Mouse (Mus musculus) ovary, postnatal 14 days (tissue): ENCODE data around the gene Mustn1.

Source experiments
- DNase-seq: peaks from one replicate; pipeline ENCODE4 v3.0.0; 2022; ENCODE audit warnings: low spot score

Mustn1 gene

DNA sequence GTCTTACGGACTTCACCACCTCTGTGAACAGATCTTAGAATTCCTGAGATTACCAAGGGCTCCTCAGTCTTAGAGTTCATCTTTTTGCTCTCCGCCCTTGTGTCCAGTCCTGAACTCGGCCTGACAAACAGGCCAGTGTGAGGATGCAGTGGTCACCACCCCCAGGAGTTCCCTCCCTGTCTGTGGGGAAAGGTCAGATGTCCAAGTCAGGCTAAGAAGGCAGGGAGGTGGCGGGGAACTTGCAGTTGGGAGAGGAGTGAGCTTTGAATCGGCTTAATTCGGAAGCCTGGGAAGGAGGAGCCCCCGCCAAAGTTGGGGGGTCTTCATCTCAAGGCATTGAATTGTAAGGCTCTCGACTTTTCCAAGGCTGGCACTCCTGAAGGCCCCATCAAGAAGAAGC lies 1.3 kb downstream of the Mustn1 start:
- no peak for DNase-seq

DNA sequence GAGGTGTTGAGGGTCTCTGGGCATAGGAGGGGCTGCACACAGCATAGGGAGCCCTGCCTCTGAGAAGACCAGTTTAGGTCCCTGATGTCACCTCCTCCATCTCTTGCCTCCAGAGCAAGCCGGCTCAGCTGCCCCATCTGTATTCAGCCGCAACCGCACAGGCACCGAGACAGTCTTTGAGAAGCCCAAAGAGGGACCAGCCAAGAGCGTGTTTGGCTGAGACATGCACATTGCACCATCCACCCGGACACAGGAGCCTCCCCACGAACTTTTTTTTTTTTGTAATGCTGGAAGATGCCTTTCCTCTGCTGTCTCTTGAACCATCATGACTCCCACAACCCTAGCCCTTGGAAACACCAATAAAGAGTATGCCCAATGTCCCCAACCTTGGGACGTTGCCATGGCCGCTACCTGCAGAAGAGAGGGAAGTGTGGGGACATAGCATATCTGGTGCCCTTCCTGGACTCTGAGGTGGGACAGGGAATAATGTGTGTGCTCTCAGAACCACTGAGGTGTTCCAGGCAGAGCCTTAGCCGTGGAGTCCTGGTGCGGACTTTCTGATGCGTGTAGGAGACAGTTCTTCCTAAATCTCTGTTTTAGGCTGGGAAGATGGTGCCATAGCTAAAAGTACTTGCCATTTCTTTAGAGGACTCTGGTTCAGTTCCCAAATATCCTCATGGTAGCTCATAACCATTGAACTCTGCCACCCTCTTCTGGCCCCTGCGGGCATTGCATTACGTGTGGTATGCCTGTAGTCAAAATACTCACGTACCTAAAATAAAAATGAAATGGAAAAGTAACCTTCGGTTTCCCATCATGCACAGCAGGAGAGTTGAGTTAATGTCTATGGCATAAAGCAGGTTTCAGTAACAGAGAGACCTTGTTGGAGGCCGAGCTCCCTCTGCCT lies 2.1 kb downstream of the Mustn1 start:
- peak; percentile 60 for DNase-seq

GRCm38 (mm10) chr14:30881718-30882108 lies 2.7 kb downstream of the Mustn1 start:
- DNase-seq, result no peak

- no peak for DNase-seq
Measured at GRCm38 (mm10) chr14:30885298-30885697, 6.3 kb downstream of the Mustn1 start.

GRCm38 (mm10) chr14:30886204-30886603 lies 7.2 kb downstream of the Mustn1 start, which contains the start of gene Itih4:
Itih4 (plus strand) TSS chr14:30886476.
- no peak for DNase-seq

- peak; percentile 69 for DNase-seq
Measured at GRCm38 (mm10) chr14:30888271-30888732, 9.3 kb downstream of the Mustn1 start.

GRCm38 (mm10) chr14:30899972-30900371 lies 21.0 kb downstream of the Mustn1 start:
- DNase-seq, result no peak

- DNase-seq, result no peak
Measured at GRCm38 (mm10) chr14:30902628-30903027, 23.6 kb downstream of the Mustn1 start.

- no peak for DNase-seq
Measured at GRCm38 (mm10) chr14:30903036-30903435, 24.0 kb downstream of the Mustn1 start.

GRCm38 (mm10) chr14:30904307-30904706 lies 25.3 kb downstream of the Mustn1 start:
- no peak for DNase-seq

GRCm38 (mm10) chr14:30906001-30906400 lies 27.0 kb downstream of the Mustn1 start:
- no peak for DNase-seq

DNA sequence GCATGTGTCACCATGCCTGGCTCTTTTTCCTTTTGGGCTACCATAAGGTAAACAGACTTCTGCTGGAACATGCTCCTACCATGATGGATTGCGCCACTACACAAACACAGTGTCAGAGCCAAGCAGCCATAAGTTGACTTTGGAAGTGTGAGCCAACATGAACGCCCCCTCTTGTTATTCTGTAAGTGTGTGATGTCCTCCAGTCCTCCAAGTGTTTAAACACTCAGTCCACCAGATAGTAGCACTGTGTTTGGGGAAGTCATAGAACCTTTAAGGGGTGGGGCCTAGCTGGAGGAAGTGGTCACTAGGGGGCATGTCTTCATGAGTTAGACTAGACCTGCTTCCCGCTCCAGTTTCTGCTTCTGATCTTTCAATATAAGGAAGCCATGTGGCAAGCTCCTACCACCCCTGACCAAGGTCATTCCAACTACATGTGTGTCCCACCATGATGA lies 28.8 kb downstream of the Mustn1 start:
- DNase-seq, result no peak

DNA sequence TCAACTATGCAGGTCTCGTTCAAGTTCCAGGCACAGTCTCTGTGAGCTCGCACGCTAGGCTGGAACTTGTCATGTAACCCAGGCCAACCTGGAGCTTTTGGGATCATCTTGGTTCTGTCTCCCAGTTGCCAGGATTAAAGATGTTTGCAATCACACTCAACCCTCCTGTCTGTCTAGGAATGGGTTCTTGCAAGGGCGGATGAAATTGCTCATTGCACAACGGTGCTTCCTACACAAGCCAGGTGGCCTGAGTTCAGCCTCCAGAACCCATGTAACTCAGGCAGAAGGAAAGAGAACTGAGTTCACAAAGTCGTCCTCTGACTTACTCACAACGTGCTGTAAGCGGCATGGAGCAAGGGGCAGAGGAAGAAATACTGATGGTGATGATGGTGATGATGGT lies 32.1 kb downstream of the Mustn1 start:
- DNase-seq, result no peak

DNA sequence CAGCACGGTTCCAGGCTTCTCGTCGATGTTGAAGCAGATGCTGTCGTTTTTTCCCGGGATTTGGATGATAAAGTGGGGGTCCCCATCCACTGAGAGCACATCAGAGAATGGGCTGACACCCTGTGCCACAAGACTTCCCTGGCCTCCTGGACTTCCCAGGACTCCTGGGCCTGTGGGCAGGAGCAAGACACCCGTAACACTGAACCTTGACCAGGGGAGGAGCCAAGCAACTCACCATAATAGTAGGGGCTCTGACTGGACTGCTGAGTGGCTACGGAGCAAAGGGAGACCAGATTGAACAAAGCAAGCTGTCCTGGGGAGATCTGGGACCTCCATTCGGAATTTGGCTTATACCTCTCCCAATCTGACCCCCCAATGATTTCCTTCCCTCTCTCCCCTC lies 33.6 kb downstream of the Mustn1 start:
- no peak for DNase-seq

DNA sequence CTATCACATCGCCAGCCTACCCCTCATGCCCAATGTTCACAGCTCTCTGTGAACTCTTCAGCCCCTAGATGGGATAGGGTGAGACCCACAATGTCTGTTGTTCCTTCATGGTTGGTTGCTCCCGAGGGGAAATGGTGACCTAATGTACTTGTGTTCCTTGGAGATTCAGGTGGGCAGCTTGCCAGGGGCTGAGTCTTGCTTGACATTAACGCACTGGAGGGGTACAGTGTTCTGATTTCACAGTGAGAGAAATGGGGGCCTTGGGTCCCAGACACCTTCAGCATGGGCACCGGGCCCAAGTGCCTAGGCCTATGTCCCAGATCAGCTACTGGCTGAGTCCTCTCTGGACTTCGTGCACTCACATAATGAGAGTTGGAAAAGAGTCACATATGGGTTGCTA lies 34.4 kb downstream of the Mustn1 start:
- DNase-seq, result peak; percentile 12

DNA sequence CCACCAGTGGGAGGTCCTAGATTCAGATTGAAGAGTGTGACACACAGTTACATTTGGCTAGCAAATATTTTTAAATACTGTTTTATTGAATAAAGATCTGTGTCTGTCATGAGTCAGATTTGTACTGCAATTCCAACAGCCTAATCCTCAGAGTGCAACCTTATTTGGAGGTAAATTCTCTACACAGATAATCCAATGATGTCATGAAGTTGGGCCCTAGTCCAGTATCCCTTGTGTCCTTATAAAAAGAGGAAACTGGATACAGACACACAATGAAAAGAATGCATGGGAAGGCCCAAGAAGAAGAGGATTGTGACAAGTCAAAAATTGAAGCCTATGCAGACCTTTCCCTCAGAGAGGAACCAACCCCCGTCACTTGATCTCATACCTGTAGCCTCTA lies 37.5 kb downstream of the Mustn1 start:
- DNase-seq, result no peak

DNA sequence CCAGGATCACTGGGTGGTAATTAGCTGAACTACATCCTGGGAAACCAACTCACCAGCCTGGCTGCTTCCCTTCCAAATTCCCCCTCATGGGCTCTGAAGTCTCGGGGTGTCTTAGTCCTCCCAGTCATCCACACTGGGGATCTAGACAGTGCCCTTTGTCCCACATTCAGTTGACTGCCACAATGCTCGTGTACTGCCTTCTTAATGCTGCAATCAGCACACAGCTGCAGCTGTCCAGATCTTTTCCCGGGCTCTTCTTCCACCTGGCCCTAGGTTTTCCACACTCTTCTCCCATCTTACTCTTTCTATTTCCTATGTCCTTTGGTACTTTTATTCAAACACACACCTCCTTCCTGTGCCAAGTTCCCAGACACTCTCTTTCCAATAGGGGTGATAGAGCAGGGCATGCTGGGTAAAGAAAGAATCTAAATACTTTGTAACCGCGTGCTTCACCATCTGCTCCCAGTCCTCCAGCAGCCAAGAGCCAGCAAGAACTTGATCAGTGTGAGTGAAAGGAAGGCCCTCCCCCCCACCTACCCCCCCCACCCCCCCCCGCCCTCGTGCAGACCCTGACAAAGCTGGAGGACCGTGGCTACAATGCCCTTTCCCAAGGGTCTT lies 43.2 kb downstream of the Mustn1 start:
- no peak for DNase-seq

- no peak for DNase-seq
Measured at GRCm38 (mm10) chr14:30923375-30924105, 44.5 kb downstream of the Mustn1 start, which contains the start of gene Itih3. Itih3 (minus strand) TSS chr14:30923760.

DNA sequence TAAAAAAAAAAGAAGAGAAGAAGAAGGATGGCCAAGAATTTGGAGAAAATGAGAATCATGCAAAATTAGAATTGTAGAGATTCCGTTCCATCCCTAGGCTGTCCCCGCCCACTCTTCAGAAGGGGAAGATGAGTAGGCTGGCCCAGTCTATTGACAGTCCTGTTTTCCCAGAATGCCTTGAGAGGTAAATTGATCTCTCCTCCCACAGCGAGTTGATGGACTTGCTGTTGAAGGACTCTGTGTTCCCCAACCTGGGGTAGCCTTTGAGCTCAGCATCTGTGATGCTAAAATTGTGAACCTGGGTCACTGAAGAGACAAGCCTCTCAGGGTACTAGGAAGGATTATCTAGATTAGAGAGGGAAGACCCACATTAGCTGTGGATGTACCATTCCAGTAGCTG lies 46.5 kb downstream of the Mustn1 start:
- DNase-seq, result no peak

DNA sequence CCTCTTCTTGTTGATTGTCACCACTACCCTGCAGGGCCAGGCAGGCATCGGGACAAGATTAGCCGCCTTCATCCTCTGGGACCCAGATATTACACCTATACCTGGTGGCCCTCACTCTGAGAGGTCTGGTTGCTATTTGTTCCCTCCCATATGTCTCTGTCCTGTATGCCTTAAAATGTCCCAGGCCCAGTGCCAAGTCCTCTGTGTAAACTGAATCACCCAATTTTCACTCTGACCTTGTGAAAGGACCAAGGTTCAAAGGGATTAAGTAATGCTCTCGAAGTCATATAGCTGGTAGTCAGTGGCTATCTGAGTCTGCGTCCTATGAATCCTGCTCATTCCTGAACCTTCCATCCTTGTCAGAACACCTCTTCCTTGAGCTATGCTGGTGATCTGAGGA lies 51.4 kb downstream of the Mustn1 start:
- DNase-seq, result no peak
